Mouse (Mus musculus): Measurements from ENCODE around the gene Hist1h2ab.

DNA sequence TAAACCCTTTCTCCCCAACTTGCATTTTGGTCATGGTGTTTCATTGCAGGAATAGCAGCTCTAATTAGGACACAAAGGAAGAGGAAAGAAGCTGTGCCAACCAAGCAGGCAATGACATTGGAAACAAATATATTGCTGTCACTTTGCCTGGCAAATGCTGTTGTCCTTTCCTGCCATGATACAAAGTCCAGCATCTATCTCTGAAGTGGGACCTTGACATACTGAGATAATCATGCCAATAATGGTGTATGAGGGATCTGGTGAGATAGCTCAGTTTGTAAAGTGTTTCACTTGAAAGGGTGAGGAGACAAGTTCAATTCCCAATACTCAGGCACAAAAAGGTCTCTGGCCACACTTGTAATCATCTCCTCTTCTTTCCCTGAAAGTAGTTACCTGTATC is 15.8 kb downstream of the Hist1h2ab start:
- TF ChIP-seq CTCF (IDR thresholded peaks at IDR 0.05; ENCODE audit: low read depth, low read length), result no peak
- TF ChIP-seq POLR2A (IDR thresholded peaks at IDR 0.05; ENCODE audit: insufficient read depth, low read length), result no peak

Measured in ES-Bruce4 (cell line).